ENCODE assay signal across 11 mouse cellular contexts in the genomic region with DNA sequence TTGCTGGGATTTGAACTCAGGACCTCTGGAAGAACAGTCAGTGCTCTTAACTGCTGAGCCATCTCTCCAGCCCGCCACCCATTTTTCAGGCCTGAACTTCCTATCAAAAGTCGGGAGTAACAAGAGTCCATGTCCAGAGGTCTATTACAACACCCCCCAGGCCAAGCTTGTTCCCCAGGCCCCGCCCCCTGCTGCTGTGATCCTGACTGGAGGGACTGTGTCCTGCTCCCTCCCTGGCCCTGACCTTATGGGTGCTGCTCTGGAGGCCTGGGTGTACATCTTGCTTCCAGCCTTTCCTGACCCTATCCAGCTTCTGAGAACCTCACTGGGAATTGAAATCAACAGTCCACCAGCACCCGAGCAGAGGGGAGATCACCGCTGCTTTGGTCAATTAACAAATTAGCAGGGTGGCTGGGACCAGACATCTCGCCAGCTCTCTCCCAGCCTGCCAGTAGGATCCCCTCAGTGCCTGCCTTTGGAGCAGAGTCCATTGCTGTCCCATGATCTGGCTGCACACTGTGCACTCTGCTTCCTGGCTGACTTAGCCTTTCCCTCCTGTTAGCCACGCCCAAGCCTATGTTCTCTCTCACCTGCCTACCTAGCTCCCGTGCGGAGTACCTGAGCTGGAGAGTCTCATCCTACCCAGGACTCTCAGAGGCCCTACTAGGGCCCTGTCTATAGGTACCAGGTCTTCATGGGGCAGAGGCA. TPM values are rescaled to one million over a fixed set of nuclear protein-coding genes. Genes with fewer than 3 reads are reported as not detected.
DNase-seq lines count a peak whose midpoint lies in the region; ATAC-seq and TF ChIP-seq lines count a peak whose summit lies in the region.
"Had no signal": no experiment of that assay in that cellular context is flagged by ENCODE, and none has a peak within 500 bp of the region (broad histone marks: within the 10 kb centered on the region; RNA-seq: fewer than 3 reads in every experiment).

No protein-coding gene starts in this region.

- H3K9me3 ChIP-seq in forebrain, postnatal 0 days (ENCODE audit: low read length): no peaks in the 10 kb centered on the region
- no peaks in the 10 kb centered on the region for H3K9me3 ChIP-seq in kidney, postnatal 0 days (replicated peaks; ENCODE audit: low read length)
- H3K9me3 ChIP-seq in midbrain, postnatal 0 days (ENCODE audit: low read length): no peaks in the 10 kb centered on the region
- H3K9me3 ChIP-seq: G1E had no signal

- no peak for ATAC-seq in forebrain, postnatal 0 days
- peak; percentile 26; the same call in 1 of the 2 replicates for ATAC-seq in kidney, postnatal 0 days (replicated peaks; ENCODE audit: low FRiP score, low read depth)
- ATAC-seq in midbrain, postnatal 0 days (ENCODE audit: low FRiP score): no peak
- ATAC-seq in erythroid progenitor cell, adult 5-6 weeks (replicated peaks; ENCODE audit: low FRiP score, poor library complexity, severe bottlenecking): no peak

- H3K4me2 ChIP-seq in forebrain, postnatal 0 days (ENCODE audit: low read depth): no peak overlapping the region
- no peak overlapping the region for H3K4me2 ChIP-seq in kidney, postnatal 0 days (ENCODE audit: low read length)
- no peak overlapping the region for H3K4me2 ChIP-seq in midbrain, postnatal 0 days (ENCODE audit: low read depth, low read length, poor library complexity, severe bottlenecking)

- no peak overlapping the region for H3K4me3 ChIP-seq in left cerebral cortex, adult 2 months
- H3K4me3 ChIP-seq in forebrain, postnatal 0 days (ENCODE audit: low read depth, low read length): no peak overlapping the region
- H3K4me3 ChIP-seq in kidney, postnatal 0 days (replicated peaks; ENCODE audit: low read depth, low read length): no peak overlapping the region
- no peak overlapping the region for H3K4me3 ChIP-seq in midbrain, postnatal 0 days (ENCODE audit: low read depth, low read length)

- intact Hi-C loops in left cerebral cortex, adult 2 months (cut with DNase I): no loop called here

- no peaks in the 10 kb centered on the region for H3K27me3 ChIP-seq in forebrain, postnatal 0 days (ENCODE audit: insufficient read depth, low read length)
- no peaks in the 10 kb centered on the region for H3K27me3 ChIP-seq in kidney, postnatal 0 days (ENCODE audit: insufficient read depth, low read length)
- no peaks in the 10 kb centered on the region for H3K27me3 ChIP-seq in midbrain, postnatal 0 days (ENCODE audit: insufficient read depth, low read length)

- H3K27ac ChIP-seq in left cerebral cortex, adult 2 months: peak overlapping the region; percentile 61
- peak overlapping the region; percentile 86; the same call in 1 of the 2 replicates for H3K27ac ChIP-seq in forebrain, postnatal 0 days (ENCODE audit: low read depth, low read length)
- no peak overlapping the region for H3K27ac ChIP-seq in kidney, postnatal 0 days
- peak overlapping the region; percentile 79 for H3K27ac ChIP-seq in midbrain, postnatal 0 days (ENCODE audit: low read depth, low read length)

- no peak overlapping the region for H3K9ac ChIP-seq in forebrain, postnatal 0 days
- H3K9ac ChIP-seq in kidney, postnatal 0 days (ENCODE audit: low read depth, low read length): no peak overlapping the region
- 0 out of 2 replicates have a peak overlapping the region, but pooled peaks have one; percentile 19 for H3K9ac ChIP-seq in midbrain, postnatal 0 days (replicated peaks; ENCODE audit: low read length, poor library complexity, severe bottlenecking)

- H3K36me3 ChIP-seq in forebrain, postnatal 0 days (ENCODE audit: insufficient read depth): peaks cover 29% of the 10 kb centered on the region
- no peaks in the 10 kb centered on the region for H3K36me3 ChIP-seq in kidney, postnatal 0 days (ENCODE audit: insufficient read depth, low read length)
- H3K36me3 ChIP-seq in midbrain, postnatal 0 days (ENCODE audit: insufficient read depth, low read length): peaks cover 33% of the 10 kb centered on the region
- H3K36me3 ChIP-seq: G1E had no signal

- no peak for DNase-seq in left cerebral cortex, adult 2 months (ENCODE audit: extremely low spot score in 1 of 2, low spot score in 2 of 2)
- DNase-seq in left cerebral cortex, adult 8-10 months (ENCODE audit: low spot score in 2 of 2): no peak
- no peak for DNase-seq in forebrain, postnatal 0 days
- DNase-seq in kidney, postnatal 0 days (ENCODE audit: low spot score): no peak
- DNase-seq in midbrain, postnatal 0 days (ENCODE audit: low spot score): no peak
- DNase-seq in layer of hippocampus, postnatal 25 days (ENCODE audit: extremely low spot score in 1 of 2, low spot score in 1 of 2): no peak
- DNase-seq: adrenal gland, postnatal 25 days; thymus, adult 2 months had no signal

- TF ChIP-seq CTCF in left cerebral cortex, adult 2 months (IDR thresholded peaks at IDR 0.05): no peak
- no peak for TF ChIP-seq CTCF in forebrain, postnatal 0 days (IDR thresholded peaks at IDR 0.05; ENCODE audit: low read depth)
- TF ChIP-seq CTCF in kidney, postnatal 0 days (IDR thresholded peaks at IDR 0.05; ENCODE audit: low read depth): no peak
- no peak for TF ChIP-seq CTCF in midbrain, postnatal 0 days (IDR thresholded peaks at IDR 0.05)

- H3K4me1 ChIP-seq in forebrain, postnatal 0 days (ENCODE audit: insufficient read depth): no peaks in the 10 kb centered on the region
- peaks cover 22% of the 10 kb centered on the region for H3K4me1 ChIP-seq in kidney, postnatal 0 days (replicated peaks; ENCODE audit: insufficient read depth, low read length)
- H3K4me1 ChIP-seq in midbrain, postnatal 0 days (ENCODE audit: insufficient read depth, low read length): peaks cover 13% of the 10 kb centered on the region

- WGBS in forebrain, postnatal 0 days: 74% methylated on average over 9 of the region's 9 CpGs
- 67% methylated on average over 9 of the region's 9 CpGs for WGBS in kidney, postnatal 0 days
- 76% methylated on average over 9 of the region's 9 CpGs for WGBS in midbrain, postnatal 0 days

RNA-seq across cellular contexts. Expression of a gene that starts 30.4 kb away (rescaled TPM):
- 10 to 100 TPM; 89.7 to 90.1 TPM for total RNA-seq in left cerebral cortex, adult 2 months (2021)
- 10 to 100 TPM; 65.8 to 82.5 (median 75.7) TPM for total RNA-seq in left cerebral cortex, adult 8-10 months (2022)
- 62.6 and 78.2 TPM in 2 replicates for total RNA-seq in forebrain, postnatal 0 days (2014; rRNA removed)
- 51.5 and 52.9 TPM in 2 replicates for polyA plus RNA-seq in forebrain, postnatal 0 days (2015; fragmentation: Nextera tagmentation; extraction: Ambion mirVana)
- 33.7 and 33.8 TPM in 2 replicates for polyA plus RNA-seq in kidney, postnatal 0 days (2015; fragmentation: Nextera tagmentation; extraction: Ambion mirVana)
- 63.7 and 81.8 TPM in 2 replicates for total RNA-seq in midbrain, postnatal 0 days (2014; rRNA removed)
- polyA plus RNA-seq in midbrain, postnatal 0 days (2015; fragmentation: Nextera tagmentation; extraction: Ambion mirVana): 47.3 and 48.8 TPM in 2 replicates
- total RNA-seq in layer of hippocampus, postnatal 25 days (2021): 10 to 100 TPM; 56.1 to 85.3 TPM
- total RNA-seq in erythroid progenitor cell, adult 5-6 weeks (2015; ENCODE audit: low replicate concordance): 65.4 and 90.1 TPM in 2 replicates
- 77.5 and 131 TPM in 2 replicates for total RNA-seq in erythroid progenitor cell, adult 5-6 weeks (2017; ENCODE audit: low replicate concordance)

RNA-seq across cellular contexts. Expression of a gene that starts 31.4 kb away (rescaled TPM):
- 1,000 to 10,000 TPM; 1,259 to 1,310 TPM for total RNA-seq in left cerebral cortex, adult 2 months (2021)
- total RNA-seq in left cerebral cortex, adult 8-10 months (2022): 1,000 to 10,000 TPM; 1,127 to 1,189 (median 1,146) TPM
- total RNA-seq in forebrain, postnatal 0 days (2014; rRNA removed): 76.2 and 106 TPM in 2 replicates
- 47.9 and 71.6 TPM in 2 replicates for polyA plus RNA-seq in forebrain, postnatal 0 days (2015; fragmentation: Nextera tagmentation; extraction: Ambion mirVana)
- polyA plus RNA-seq in kidney, postnatal 0 days (2015; fragmentation: Nextera tagmentation; extraction: Ambion mirVana): 5.3 and 5.6 TPM in 2 replicates
- total RNA-seq in midbrain, postnatal 0 days (2014; rRNA removed): 170 and 186 TPM in 2 replicates
- polyA plus RNA-seq in midbrain, postnatal 0 days (2015; fragmentation: Nextera tagmentation; extraction: Ambion mirVana): 105 and 107 TPM in 2 replicates
- 1,000 to 10,000 TPM; 1,309 to 1,323 TPM for total RNA-seq in layer of hippocampus, postnatal 25 days (2021)
- not detected in 2 replicates for total RNA-seq in erythroid progenitor cell, adult 5-6 weeks (2015; ENCODE audit: low replicate concordance)
- total RNA-seq in erythroid progenitor cell, adult 5-6 weeks (2017; ENCODE audit: low replicate concordance): not detected in 2 replicates
- total RNA-seq: common myeloid progenitor, adult 5-6 weeks had no signal

RNA-seq across cellular contexts. Expression of a gene that starts 33.9 kb away (rescaled TPM):
- 100 to 1,000 TPM; 186 to 193 TPM for total RNA-seq in left cerebral cortex, adult 2 months (2021)
- 100 to 1,000 TPM; 204 to 222 (median 213) TPM for total RNA-seq in left cerebral cortex, adult 8-10 months (2022)
- total RNA-seq in forebrain, postnatal 0 days (2014; rRNA removed): 290 and 323 TPM in 2 replicates
- 407 and 445 TPM in 2 replicates for polyA plus RNA-seq in forebrain, postnatal 0 days (2015; fragmentation: Nextera tagmentation; extraction: Ambion mirVana)
- polyA plus RNA-seq in kidney, postnatal 0 days (2015; fragmentation: Nextera tagmentation; extraction: Ambion mirVana): 436 and 445 TPM in 2 replicates
- total RNA-seq in midbrain, postnatal 0 days (2014; rRNA removed): 292 and 375 TPM in 2 replicates
- 463 and 486 TPM in 2 replicates for polyA plus RNA-seq in midbrain, postnatal 0 days (2015; fragmentation: Nextera tagmentation; extraction: Ambion mirVana)
- 100 to 1,000 TPM; 206 to 208 TPM for total RNA-seq in layer of hippocampus, postnatal 25 days (2021)
- 49.4 and 68.7 TPM in 2 replicates for total RNA-seq in erythroid progenitor cell, adult 5-6 weeks (2015; ENCODE audit: low replicate concordance)
- 77.7 and 95.8 TPM in 2 replicates for total RNA-seq in erythroid progenitor cell, adult 5-6 weeks (2017; ENCODE audit: low replicate concordance)

RNA-seq across cellular contexts. Expression of a gene that starts 34.6 kb away (rescaled TPM):
- 10 to 100 TPM; 83.2 to 86.4 TPM for total RNA-seq in left cerebral cortex, adult 2 months (2021)
- 10 to 100 TPM; 87.7 to 91.0 (median 89.3) TPM for total RNA-seq in left cerebral cortex, adult 8-10 months (2022)
- total RNA-seq in forebrain, postnatal 0 days (2014; rRNA removed): 62.2 and 64.4 TPM in 2 replicates
- 16.3 and 22.1 TPM in 2 replicates for polyA plus RNA-seq in forebrain, postnatal 0 days (2015; fragmentation: Nextera tagmentation; extraction: Ambion mirVana)
- polyA plus RNA-seq in kidney, postnatal 0 days (2015; fragmentation: Nextera tagmentation; extraction: Ambion mirVana): 17.2 and 18.7 TPM in 2 replicates
- 57.4 and 68.8 TPM in 2 replicates for total RNA-seq in midbrain, postnatal 0 days (2014; rRNA removed)
- polyA plus RNA-seq in midbrain, postnatal 0 days (2015; fragmentation: Nextera tagmentation; extraction: Ambion mirVana): 27.7 and 30.1 TPM in 2 replicates
- total RNA-seq in layer of hippocampus, postnatal 25 days (2021): 10 to 100 TPM; 81.4 to 89.9 TPM
- 32.7 and 43.2 TPM in 2 replicates for total RNA-seq in erythroid progenitor cell, adult 5-6 weeks (2015; ENCODE audit: low replicate concordance)
- 39.0 and 62.4 TPM in 2 replicates for total RNA-seq in erythroid progenitor cell, adult 5-6 weeks (2017; ENCODE audit: low replicate concordance)

RNA-seq across cellular contexts. Expression of a gene that starts 60.0 kb away (rescaled TPM):
- 100 to 1,000 TPM; 341 to 349 TPM for total RNA-seq in left cerebral cortex, adult 2 months (2021)
- total RNA-seq in left cerebral cortex, adult 8-10 months (2022): 100 to 1,000 TPM; 226 to 280 (median 259) TPM
- 197 and 210 TPM in 2 replicates for total RNA-seq in forebrain, postnatal 0 days (2014; rRNA removed)
- polyA plus RNA-seq in forebrain, postnatal 0 days (2015; fragmentation: Nextera tagmentation; extraction: Ambion mirVana): 160 and 186 TPM in 2 replicates
- 87.0 and 96.8 TPM in 2 replicates for polyA plus RNA-seq in kidney, postnatal 0 days (2015; fragmentation: Nextera tagmentation; extraction: Ambion mirVana)
- 336 and 450 TPM in 2 replicates for total RNA-seq in midbrain, postnatal 0 days (2014; rRNA removed)
- polyA plus RNA-seq in midbrain, postnatal 0 days (2015; fragmentation: Nextera tagmentation; extraction: Ambion mirVana): 198 and 224 TPM in 2 replicates
- total RNA-seq in layer of hippocampus, postnatal 25 days (2021): 100 to 1,000 TPM; 194 to 197 TPM
- 5.8 and 7.5 TPM in 2 replicates for total RNA-seq in erythroid progenitor cell, adult 5-6 weeks (2015; ENCODE audit: low replicate concordance)
- 3.7 and 7.2 TPM in 2 replicates for total RNA-seq in erythroid progenitor cell, adult 5-6 weeks (2017; ENCODE audit: low replicate concordance)

Comparison
In these comparisons a context has a peak if more than half of its experiments do, and no peak if none do; other contexts are left out.
1. RNA of a gene that starts 31.4 kb away (total RNA-seq): 1,309 to 1,323 TPM in layer of hippocampus, postnatal 25 days, 1,259 to 1,310 TPM in left cerebral cortex, adult 2 months, 1,127 to 1,189 TPM in left cerebral cortex, adult 8-10 months, 170 to 186 TPM in midbrain, postnatal 0 days and 76.2 to 106 TPM in forebrain, postnatal 0 days; not detected in erythroid progenitor cell, adult 5-6 weeks; every median in the first group is over 10 times any median in the second.